Mouse (Mus musculus): ENCODE data around the gene Asb13. TPM values are rescaled to one million over a fixed set of nuclear protein-coding genes. Genes with fewer than 3 reads are reported as not detected.

Asb13 gene
- polyA plus RNA-seq, 1 experiment, result 7.8 TPM

- 27% methylated on average over 16 of the region's 16 CpGs for WGBS
Measured at GRCm38 (mm10) chr13:3659163-3660160, 25.6 kb downstream of the Asb13 start.

GRCm38 (mm10) chr13:3664241-3664640 lies 30.4 kb downstream of the Asb13 start:
- WGBS, result 81% methylated on average over 3 of the region's 3 CpGs
- no peak for DNase-seq (ENCODE audit: low read depth, low spot score)

More at GRCm38 (mm10) chr13:3659163-3660160, 25.6 kb downstream of the Asb13 start:
- DNase-seq (ENCODE audit: low read depth, low spot score), result no peak

- no peak for DNase-seq (ENCODE audit: low read depth, low spot score)
- WGBS, result 5% methylated on average over 5 of the region's 5 CpGs
Measured at GRCm38 (mm10) chr13:3665308-3665723, 31.5 kb downstream of the Asb13 start.

- 87% methylated on average over 5 of the region's 5 CpGs for WGBS
- no peak for DNase-seq (ENCODE audit: low read depth, low spot score)
Measured at GRCm38 (mm10) chr13:3667288-3667873, 33.5 kb downstream of the Asb13 start.

GRCm38 (mm10) chr13:3668068-3668467 lies 34.2 kb downstream of the Asb13 start:
- WGBS, result 94% methylated on average over 3 of the region's 3 CpGs
- DNase-seq (ENCODE audit: low read depth, low spot score), result no peak

- WGBS, result 90% methylated on average over 1 of the region's 1 CpGs
- DNase-seq (ENCODE audit: low read depth, low spot score), result no peak
Measured at GRCm38 (mm10) chr13:3669611-3670010, 35.8 kb downstream of the Asb13 start.

- DNase-seq (ENCODE audit: low read depth, low spot score), result no peak
- 28% methylated on average over 1 of the region's 1 CpGs for WGBS
Measured at GRCm38 (mm10) chr13:3670039-3670438, 36.2 kb downstream of the Asb13 start.

GRCm38 (mm10) chr13:3673151-3673550 lies 39.3 kb downstream of the Asb13 start:
- WGBS, result 72% methylated on average over 3 of the region's 3 CpGs
- no peak for DNase-seq (ENCODE audit: low read depth, low spot score)

- no peak for DNase-seq (ENCODE audit: low read depth, low spot score)
- WGBS, result 69% methylated on average over 4 of the region's 4 CpGs
Measured at GRCm38 (mm10) chr13:3673622-3674021, 39.8 kb downstream of the Asb13 start.

GRCm38 (mm10) chr13:3675855-3676254 lies 42.0 kb downstream of the Asb13 start:
- DNase-seq (ENCODE audit: low read depth, low spot score), result no peak
- 48% methylated on average over 4 of the region's 4 CpGs for WGBS

GRCm38 (mm10) chr13:3679098-3679497 lies 45.3 kb downstream of the Asb13 start:
- whole genome bisulfite sequencing, result 79% methylated on average over 4 of the region's 4 CpGs
- DNase-seq (ENCODE audit: low read depth, low spot score), result no peak

- DNase-seq (ENCODE audit: low read depth, low spot score), result no peak
- WGBS, result 60% methylated on average over 1 of the region's 1 CpGs
Measured at GRCm38 (mm10) chr13:3686306-3686705, 52.5 kb downstream of the Asb13 start.

- WGBS, result 25% methylated on average over 11 of the region's 11 CpGs
- no peak for DNase-seq (ENCODE audit: low read depth, low spot score)
Measured at GRCm38 (mm10) chr13:3694599-3695343, 60.9 kb downstream of the Asb13 start.

- WGBS, result 87% methylated on average over 8 of the region's 8 CpGs
Measured at GRCm38 (mm10) chr13:3696977-3697735, 63.3 kb downstream of the Asb13 start.

GRCm38 (mm10) chr13:3700752-3701151 lies 66.9 kb downstream of the Asb13 start:
- peak; percentile 84 for DNase-seq (ENCODE audit: low read depth, low spot score)
- WGBS, result 29% methylated on average over 4 of the region's 4 CpGs

More at GRCm38 (mm10) chr13:3696977-3697735, 63.3 kb downstream of the Asb13 start:
- DNase-seq (ENCODE audit: low read depth, low spot score), result no peak
